Mouse (Mus musculus): ENCODE measurements around the gene Astn2. TPM values are rescaled to one million over a fixed set of nuclear protein-coding genes. Genes with fewer than 3 reads are reported as not detected.

Gene Astn2
- total and polyA plus RNA-seq, 2 experiments from 2014 or later, result 3.0 to 51.4 TPM

DNA sequence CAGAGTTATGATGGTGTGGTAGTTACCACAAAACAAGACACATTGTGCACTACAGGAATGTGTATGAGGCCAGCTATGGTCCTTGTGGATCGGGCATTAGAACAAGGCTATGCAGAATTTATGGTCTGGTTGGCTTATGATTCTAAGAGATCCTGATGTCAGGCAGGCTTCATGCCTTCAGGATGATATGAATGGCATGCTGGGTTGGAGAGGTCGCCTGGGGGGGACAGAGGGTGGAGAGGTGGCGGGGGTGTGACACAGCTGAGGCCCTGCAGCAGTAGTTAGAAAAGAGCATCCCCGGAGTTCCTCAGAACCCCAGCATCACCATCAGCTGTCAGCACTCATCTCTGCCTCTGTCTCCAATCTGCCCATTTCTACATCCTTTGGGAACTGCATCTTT lies 128.3 kb downstream of the Astn2 start:
- H3K4me2 ChIP-seq (ENCODE audit: low read depth, low read length), result no peak overlapping the region
- DNase-seq (ENCODE audit: low spot score), result no peak
- no peaks in the 10 kb centered on the region for H3K4me1 ChIP-seq (ENCODE audit: insufficient read depth, low read length)
- H3K9me3 ChIP-seq (ENCODE audit: low read length), result no peaks in the 10 kb centered on the region
- no peaks in the 10 kb centered on the region for H3K27me3 ChIP-seq (ENCODE audit: insufficient read depth, low read length)
- TF ChIP-seq CTCF (IDR thresholded peaks at IDR 0.05; ENCODE audit: low read depth), result no peak
- no peak overlapping the region for H3K27ac ChIP-seq
- no peak overlapping the region for H3K9ac ChIP-seq (replicated peaks; ENCODE audit: low read length)
- ATAC-seq, result no peak
- H3K36me3 ChIP-seq (ENCODE audit: insufficient read depth, low read length), result no peaks in the 10 kb centered on the region
- no peak overlapping the region for H3K4me3 ChIP-seq (ENCODE audit: low read length)
- 63% methylated on average over 4 of the region's 4 CpGs for WGBS

- H3K36me3 ChIP-seq (ENCODE audit: insufficient read depth, low read length), result no peaks in the 10 kb centered on the region
- H3K27ac ChIP-seq, result no peak overlapping the region
- H3K4me2 ChIP-seq (ENCODE audit: low read depth, low read length), result no peak overlapping the region
- no peaks in the 10 kb centered on the region for H3K9me3 ChIP-seq (ENCODE audit: low read length)
- no peak for DNase-seq (ENCODE audit: low spot score)
- no peak overlapping the region for H3K9ac ChIP-seq (replicated peaks; ENCODE audit: low read length)
- ATAC-seq, result no peak
- H3K27me3 ChIP-seq (ENCODE audit: insufficient read depth, low read length), result no peaks in the 10 kb centered on the region
- no peaks in the 10 kb centered on the region for H3K4me1 ChIP-seq (ENCODE audit: insufficient read depth, low read length)
- no peak for TF ChIP-seq CTCF (IDR thresholded peaks at IDR 0.05; ENCODE audit: low read depth)
- WGBS, result 69% methylated on average over 6 of the region's 6 CpGs
- no peak overlapping the region for H3K4me3 ChIP-seq (ENCODE audit: low read length)
These were observed 132.8 kb downstream of the Astn2 start for GRCm38 (mm10) chr4:66271550-66272117.

GRCm38 (mm10) chr4:66264031-66264430 lies 140.4 kb downstream of the Astn2 start:
- Histone ChIP-seq H3K4me1 (ENCODE audit: insufficient read depth, low read length) (no peaks in the 10 kb centered on the region), H3K4me3 (ENCODE audit: low read length) (no peak overlapping the region), H3K36me3 (ENCODE audit: insufficient read depth, low read length) (no peaks in the 10 kb centered on the region), H3K27me3 (ENCODE audit: insufficient read depth, low read length) (no peaks in the 10 kb centered on the region), H3K9me3 (ENCODE audit: low read length) (no peaks in the 10 kb centered on the region), H3K4me2 (ENCODE audit: low read depth, low read length) (no peak overlapping the region), H3K9ac (replicated peaks; ENCODE audit: low read length) (no peak overlapping the region), H3K27ac (no peak overlapping the region)
- DNase-seq (ENCODE audit: low spot score) (no peak), ATAC-seq (no peak)
- 85% methylated on average over 4 of the region's 4 CpGs for WGBS
- no peak for TF ChIP-seq CTCF (IDR thresholded peaks at IDR 0.05; ENCODE audit: low read depth)

DNA sequence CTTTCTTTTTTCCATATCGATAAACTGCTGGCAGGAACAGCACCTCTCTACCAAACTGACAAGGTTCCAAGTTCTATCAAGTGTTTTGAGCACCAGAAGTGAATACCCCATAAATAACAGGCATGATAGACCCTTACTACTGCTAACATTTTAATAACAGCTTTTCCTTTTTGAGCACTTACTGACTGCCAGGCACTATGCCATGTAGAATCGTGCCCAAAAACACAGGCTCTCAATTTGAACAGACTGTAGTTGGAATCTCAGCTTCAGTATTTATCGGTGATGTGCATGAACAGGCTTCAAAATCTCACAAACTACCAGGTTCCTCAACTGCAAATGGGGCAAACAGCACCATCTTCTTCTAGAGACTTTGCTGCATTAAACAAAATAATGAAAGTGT lies 143.1 kb downstream of the Astn2 start:
- DNase-seq (ENCODE audit: low spot score) (no peak), ATAC-seq (no peak)
- no peaks in the 10 kb centered on the region for H3K9me3 ChIP-seq (ENCODE audit: low read length)
- no peaks in the 10 kb centered on the region for H3K4me1 ChIP-seq (ENCODE audit: insufficient read depth, low read length)
- H3K36me3 ChIP-seq (ENCODE audit: insufficient read depth, low read length), result no peaks in the 10 kb centered on the region
- H3K9ac ChIP-seq (replicated peaks; ENCODE audit: low read length), result no peak overlapping the region
- no peak for TF ChIP-seq CTCF (IDR thresholded peaks at IDR 0.05; ENCODE audit: low read depth)
- H3K4me3 ChIP-seq (ENCODE audit: low read length), result no peak overlapping the region
- H3K27me3 ChIP-seq (ENCODE audit: insufficient read depth, low read length), result no peaks in the 10 kb centered on the region
- 69% methylated on average over 3 of the region's 3 CpGs for WGBS
- H3K4me2 ChIP-seq (ENCODE audit: low read depth, low read length), result no peak overlapping the region
- no peak overlapping the region for H3K27ac ChIP-seq

DNA sequence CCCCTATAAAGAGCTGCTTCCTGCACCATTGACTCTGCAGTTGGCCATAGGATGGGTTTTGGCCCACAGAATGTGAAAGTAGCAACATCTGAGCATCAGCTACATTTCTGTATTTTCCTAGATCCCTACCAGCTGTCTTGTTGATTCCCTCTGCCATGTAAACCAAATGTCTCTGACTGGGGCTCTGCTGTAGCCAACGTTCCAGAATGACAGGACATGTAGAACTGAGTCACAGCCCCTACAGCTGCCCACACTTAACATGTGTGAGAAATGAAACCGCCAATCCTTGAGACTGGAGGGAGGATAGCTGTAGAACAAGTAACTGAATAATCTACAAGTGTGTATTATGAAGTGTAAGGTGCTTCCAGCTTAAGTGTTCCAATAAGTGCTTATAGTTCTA lies 145.5 kb downstream of the Astn2 start:
- Histone ChIP-seq H3K4me1 (ENCODE audit: insufficient read depth, low read length) (no peaks in the 10 kb centered on the region), H3K9ac (replicated peaks; ENCODE audit: low read length) (no peak overlapping the region), H3K36me3 (ENCODE audit: insufficient read depth, low read length) (no peaks in the 10 kb centered on the region), H3K9me3 (ENCODE audit: low read length) (no peaks in the 10 kb centered on the region), H3K27me3 (ENCODE audit: insufficient read depth, low read length) (no peaks in the 10 kb centered on the region), H3K4me2 (ENCODE audit: low read depth, low read length) (no peak overlapping the region), H3K27ac (no peak overlapping the region), H3K4me3 (ENCODE audit: low read length) (no peak overlapping the region)
- WGBS, result 85% methylated on average over 2 of the region's 2 CpGs
- no peak for TF ChIP-seq CTCF (IDR thresholded peaks at IDR 0.05; ENCODE audit: low read depth)
- ATAC-seq, result no peak
- DNase-seq (ENCODE audit: low spot score), result no peak

DNA sequence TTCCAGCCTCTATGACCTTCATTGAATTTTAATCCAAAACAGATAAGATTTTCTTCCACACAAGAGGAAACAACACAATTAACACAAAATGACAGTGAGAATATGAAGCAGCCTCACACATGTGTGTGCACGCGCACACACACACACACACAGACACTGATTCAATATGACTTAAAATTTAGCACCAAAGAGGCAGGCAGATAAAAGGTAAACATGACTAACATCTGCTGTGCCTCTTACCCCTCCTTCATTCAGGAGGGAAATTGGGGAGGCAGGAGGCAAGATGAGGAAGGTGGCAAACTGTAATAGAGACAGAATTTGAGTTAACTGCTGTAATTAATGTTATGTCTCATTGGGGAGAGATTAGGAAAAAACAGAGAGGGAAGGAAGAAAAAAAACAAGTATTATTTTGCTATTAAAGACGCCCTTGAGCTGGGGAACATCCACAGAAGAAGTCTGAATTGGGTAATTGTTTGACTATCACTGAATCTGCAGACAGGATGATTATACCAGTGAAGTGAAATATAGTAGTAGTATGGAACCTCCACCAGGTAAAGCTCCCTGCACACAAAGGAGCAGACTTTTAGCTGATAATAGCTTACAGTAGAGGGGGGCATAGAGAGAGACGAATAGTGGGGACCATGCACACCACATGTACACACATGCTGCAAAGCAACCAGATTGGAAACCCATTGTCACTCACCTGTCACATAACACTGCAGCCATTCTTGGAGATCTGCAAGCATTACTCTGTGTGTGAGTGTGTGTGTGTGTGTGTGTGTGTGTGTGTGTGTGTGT lies 149.5 kb downstream of the Astn2 start:
- no peaks in the 10 kb centered on the region for H3K36me3 ChIP-seq (ENCODE audit: insufficient read depth, low read length)
- no peak overlapping the region for H3K4me2 ChIP-seq (ENCODE audit: low read depth, low read length)
- no peak overlapping the region for H3K9ac ChIP-seq (replicated peaks; ENCODE audit: low read length)
- H3K4me3 ChIP-seq (ENCODE audit: low read length), result no peak overlapping the region
- no peak for TF ChIP-seq CTCF (IDR thresholded peaks at IDR 0.05; ENCODE audit: low read depth)
- H3K9me3 ChIP-seq (ENCODE audit: low read length), result no peaks in the 10 kb centered on the region
- no peak for DNase-seq (ENCODE audit: low spot score)
- ATAC-seq, result no peak
- no peak overlapping the region for H3K27ac ChIP-seq
- H3K27me3 ChIP-seq (ENCODE audit: insufficient read depth, low read length), result no peaks in the 10 kb centered on the region
- no peaks in the 10 kb centered on the region for H3K4me1 ChIP-seq (ENCODE audit: insufficient read depth, low read length)
- 77% methylated on average over 4 of the region's 4 CpGs for WGBS

DNA sequence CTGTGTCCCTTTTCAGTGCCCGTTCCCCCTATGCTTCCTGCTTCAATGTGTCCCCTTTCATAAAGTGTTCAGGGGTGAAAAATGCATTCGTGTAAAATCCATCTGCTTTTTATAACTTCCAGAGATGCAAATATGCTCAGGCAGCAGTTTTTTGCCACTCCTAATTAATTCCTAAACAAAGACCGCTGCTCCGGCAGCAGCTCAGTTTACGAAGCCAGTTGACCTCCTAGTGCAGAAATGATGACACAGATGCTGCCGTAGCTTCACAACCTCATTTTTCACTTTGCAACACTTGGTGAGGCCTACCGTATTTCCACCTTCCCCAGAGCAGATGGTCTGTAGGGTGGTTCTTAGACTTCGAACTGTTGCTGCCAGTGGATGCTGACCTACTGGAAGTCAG lies 155.9 kb downstream of the Astn2 start:
- 50% methylated on average over 8 of the region's 8 CpGs for WGBS
- H3K27ac ChIP-seq, result peak overlapping the region; percentile 15; the same call in 1 of the 2 replicates
- no peak for DNase-seq (ENCODE audit: low spot score)

More for the DNA sequence above, 155.9 kb downstream of the Astn2 start:
- no peaks in the 10 kb centered on the region for H3K36me3 ChIP-seq (ENCODE audit: insufficient read depth, low read length)
- ATAC-seq, result no peak
- H3K4me1 ChIP-seq (ENCODE audit: insufficient read depth, low read length), result no peaks in the 10 kb centered on the region
- H3K9me3 ChIP-seq (ENCODE audit: low read length), result no peaks in the 10 kb centered on the region
- no peak overlapping the region for H3K4me3 ChIP-seq (ENCODE audit: low read length)
- TF ChIP-seq CTCF (IDR thresholded peaks at IDR 0.05; ENCODE audit: low read depth), result no peak
- H3K27me3 ChIP-seq (ENCODE audit: insufficient read depth, low read length), result no peaks in the 10 kb centered on the region
- H3K9ac ChIP-seq (replicated peaks; ENCODE audit: low read length), result no peak overlapping the region
- H3K4me2 ChIP-seq (ENCODE audit: low read depth, low read length), result no peak overlapping the region

Measured in hindbrain, postnatal 0 days (tissue).